Mouse (Mus musculus): ENCODE results near the gene Defb36. TPM values are rescaled to one million over a fixed set of nuclear protein-coding genes. Genes with fewer than 3 reads are reported as not detected.

The Defb36 gene
- polyA plus RNA-seq, 1 experiment = not detected

DNA sequence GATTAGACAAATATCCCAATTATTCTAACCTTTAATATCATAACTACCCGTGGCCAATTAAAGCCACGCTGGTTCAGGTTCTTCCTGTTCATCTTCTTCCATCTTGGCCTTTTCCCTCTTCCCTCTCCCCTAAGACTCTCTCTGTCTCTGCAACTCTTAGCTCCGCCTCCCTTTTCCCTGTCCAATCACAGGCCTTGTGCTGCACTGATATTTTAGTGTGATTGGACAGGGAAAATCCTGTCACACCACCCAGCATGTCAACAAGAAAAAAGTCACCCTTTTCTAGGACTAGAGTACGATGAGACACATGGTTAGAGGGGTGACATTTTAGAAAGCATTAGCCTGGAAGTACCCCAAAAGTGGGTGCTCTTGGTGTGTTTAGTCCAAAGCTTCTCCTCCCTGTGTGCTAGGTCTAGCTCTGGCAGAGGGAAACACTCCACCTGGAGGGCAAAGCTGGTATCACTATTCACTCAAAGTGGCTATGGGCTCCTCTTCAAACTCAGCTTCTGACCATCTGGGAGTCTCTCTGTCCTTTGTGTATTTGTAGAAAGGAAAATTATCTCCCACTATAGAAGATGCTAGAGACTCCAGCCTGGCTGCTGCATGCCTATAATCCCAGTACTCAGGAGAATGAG, 17.1 kb upstream of the Defb36 start:
- H3K79me2 ChIP-seq (ENCODE audit: control insufficient read depth, insufficient read depth) = no peaks in the 10 kb centered on the region
- H3K4me2 ChIP-seq (ENCODE audit: low read depth) = no peak overlapping the region
- no peak overlapping the region for H3ac ChIP-seq (ENCODE audit: control insufficient read depth, insufficient read length)
- no peak for TF ChIP-seq CEBPB (IDR thresholded peaks at IDR 0.05; ENCODE audit: insufficient read depth, poor library complexity, severe bottlenecking)
- TF ChIP-seq MYOD1 (IDR thresholded peaks at IDR 0.05; ENCODE audit: control insufficient read depth in 1 of 3, insufficient read length in 2 of 3, low read depth in 2 of 3) = no peak
- no peak for TF ChIP-seq MAX (IDR thresholded peaks at IDR 0.05; ENCODE audit: low read depth)
- no peak for TF ChIP-seq SRF (IDR thresholded peaks at IDR 0.05; ENCODE audit: control insufficient read depth, insufficient read length, low read depth)
- no peak for TF ChIP-seq TCF12 (IDR thresholded peaks at IDR 0.05; ENCODE audit: insufficient read depth, poor library complexity, severe bottlenecking)
- TF ChIP-seq POLR2AphosphoS2 (IDR thresholded peaks at IDR 0.05; ENCODE audit: insufficient read length, low read depth) = no peak
- no peak for TF ChIP-seq MYOG (IDR thresholded peaks at IDR 0.05; ENCODE audit: control insufficient read depth in 1 of 3, insufficient read depth in 1 of 3, insufficient read length in 2 of 3, low read depth in 2 of 3)
- no peak for TF ChIP-seq POLR2A (IDR thresholded peaks at IDR 0.05; ENCODE audit: insufficient read length, low read depth)
- TF ChIP-seq REST (IDR thresholded peaks at IDR 0.05; ENCODE audit: insufficient read depth, insufficient read length) = no peak
- TF ChIP-seq E2F4 (IDR thresholded peaks at IDR 0.05; ENCODE audit: insufficient read depth) = no peak
- H3K4me3 ChIP-seq = no peak overlapping the region
- no peaks in the 10 kb centered on the region for H3K36me3 ChIP-seq (ENCODE audit: control insufficient read depth, insufficient read depth)
- H3K27me3 ChIP-seq (ENCODE audit: control insufficient read depth, insufficient read depth, insufficient read length) = peaks cover 16% of the 10 kb centered on the region

DNA sequence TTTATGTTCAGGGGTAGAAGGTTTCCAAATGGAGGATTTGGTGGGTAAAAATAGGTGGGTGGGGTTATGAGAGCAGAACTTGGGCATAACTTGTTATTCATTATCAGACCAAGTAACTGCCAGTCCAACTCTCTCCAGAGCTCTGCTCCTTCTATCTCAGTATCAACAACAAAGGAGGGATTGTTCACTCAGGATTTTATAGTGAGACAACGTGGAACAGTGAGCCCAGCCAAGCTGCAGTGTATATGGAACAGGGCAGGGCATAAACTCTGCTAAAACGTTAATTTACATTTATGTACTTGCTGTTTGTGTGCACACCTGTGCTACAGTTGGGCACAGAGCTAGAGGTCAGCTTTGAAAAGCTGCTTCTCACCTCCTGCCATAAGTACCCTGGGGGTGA, 15.7 kb upstream of the Defb36 start:
- Histone ChIP-seq H3K4me3 (no peak overlapping the region), H3K4me2 (ENCODE audit: low read depth) (no peak overlapping the region), H3ac (ENCODE audit: control insufficient read depth, insufficient read length) (no peak overlapping the region), H3K79me2 (ENCODE audit: control insufficient read depth, insufficient read depth) (no peaks in the 10 kb centered on the region), H3K36me3 (ENCODE audit: control insufficient read depth, insufficient read depth) (no peaks in the 10 kb centered on the region), H3K27me3 (ENCODE audit: control insufficient read depth, insufficient read depth, insufficient read length) (peaks cover 13% of the 10 kb centered on the region)
- no peak for TF ChIP-seq E2F4 (IDR thresholded peaks at IDR 0.05; ENCODE audit: insufficient read depth)
- no peak for TF ChIP-seq REST (IDR thresholded peaks at IDR 0.05; ENCODE audit: insufficient read depth, insufficient read length)
- TF ChIP-seq CEBPB (IDR thresholded peaks at IDR 0.05; ENCODE audit: insufficient read depth, poor library complexity, severe bottlenecking) = no peak
- no peak for TF ChIP-seq SRF (IDR thresholded peaks at IDR 0.05; ENCODE audit: control insufficient read depth, insufficient read length, low read depth)
- no peak for TF ChIP-seq MYOD1 (IDR thresholded peaks at IDR 0.05; ENCODE audit: control insufficient read depth in 1 of 3, insufficient read length in 2 of 3, low read depth in 2 of 3)
- no peak for TF ChIP-seq MYOG (IDR thresholded peaks at IDR 0.05; ENCODE audit: control insufficient read depth in 1 of 3, insufficient read depth in 1 of 3, insufficient read length in 2 of 3, low read depth in 2 of 3)
- no peak for TF ChIP-seq MAX (IDR thresholded peaks at IDR 0.05; ENCODE audit: low read depth)
- no peak for TF ChIP-seq TCF12 (IDR thresholded peaks at IDR 0.05; ENCODE audit: insufficient read depth, poor library complexity, severe bottlenecking)
- no peak for TF ChIP-seq USF1 (IDR thresholded peaks at IDR 0.05; ENCODE audit: low read depth)
- TF ChIP-seq TCF3 (IDR thresholded peaks at IDR 0.05; ENCODE audit: insufficient read length, low read depth) = no peak
- no peak for TF ChIP-seq POLR2AphosphoS2 (IDR thresholded peaks at IDR 0.05; ENCODE audit: insufficient read length, low read depth)
- TF ChIP-seq POLR2A (IDR thresholded peaks at IDR 0.05; ENCODE audit: insufficient read length, low read depth) = no peak

DNA sequence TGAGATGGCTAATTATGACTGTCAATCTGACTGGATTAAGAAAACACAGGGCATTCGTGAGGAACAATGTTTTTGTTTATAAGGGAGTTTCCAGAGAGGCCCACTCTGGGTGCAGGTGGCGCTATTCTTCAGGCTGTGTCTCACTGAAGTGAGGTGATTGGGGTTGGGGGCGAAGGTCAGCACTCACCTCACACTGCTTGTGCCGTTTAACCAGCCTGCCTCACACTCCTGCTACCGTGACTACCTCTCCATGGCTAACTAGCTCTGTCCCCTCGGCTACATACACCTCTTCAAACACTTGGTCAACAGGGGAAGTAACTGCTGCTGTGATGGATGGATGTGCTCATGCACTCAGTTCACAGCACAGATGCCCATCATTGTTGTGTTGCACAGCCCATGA, 15.1 kb upstream of the Defb36 start:
- H3K36me3 ChIP-seq (ENCODE audit: control insufficient read depth, insufficient read depth) = no peaks in the 10 kb centered on the region
- H3K4me3 ChIP-seq = no peak overlapping the region
- H3K79me2 ChIP-seq (ENCODE audit: control insufficient read depth, insufficient read depth) = no peaks in the 10 kb centered on the region
- TF ChIP-seq E2F4 (IDR thresholded peaks at IDR 0.05; ENCODE audit: insufficient read depth) (no peak), USF1 (IDR thresholded peaks at IDR 0.05; ENCODE audit: low read depth) (no peak), MAX (IDR thresholded peaks at IDR 0.05; ENCODE audit: low read depth) (no peak), TCF3 (IDR thresholded peaks at IDR 0.05; ENCODE audit: insufficient read length, low read depth) (no peak), REST (IDR thresholded peaks at IDR 0.05; ENCODE audit: insufficient read depth, insufficient read length) (no peak), POLR2A (IDR thresholded peaks at IDR 0.05; ENCODE audit: insufficient read length, low read depth) (no peak), CEBPB (IDR thresholded peaks at IDR 0.05; ENCODE audit: insufficient read depth, poor library complexity, severe bottlenecking) (no peak), TCF12 (IDR thresholded peaks at IDR 0.05; ENCODE audit: insufficient read depth, poor library complexity, severe bottlenecking) (no peak), POLR2AphosphoS2 (IDR thresholded peaks at IDR 0.05; ENCODE audit: insufficient read length, low read depth) (no peak), MYOD1 (IDR thresholded peaks at IDR 0.05; ENCODE audit: control insufficient read depth in 1 of 3, insufficient read length in 2 of 3, low read depth in 2 of 3) (no peak), MYOG (IDR thresholded peaks at IDR 0.05; ENCODE audit: control insufficient read depth in 1 of 3, insufficient read depth in 1 of 3, insufficient read length in 2 of 3, low read depth in 2 of 3) (no peak), SRF (IDR thresholded peaks at IDR 0.05; ENCODE audit: control insufficient read depth, insufficient read length, low read depth) (no peak)
- no peak overlapping the region for H3ac ChIP-seq (ENCODE audit: control insufficient read depth, insufficient read length)
- H3K27me3 ChIP-seq (ENCODE audit: control insufficient read depth, insufficient read depth, insufficient read length) = peaks cover 7% of the 10 kb centered on the region
- H3K4me2 ChIP-seq (ENCODE audit: low read depth) = no peak overlapping the region

DNA sequence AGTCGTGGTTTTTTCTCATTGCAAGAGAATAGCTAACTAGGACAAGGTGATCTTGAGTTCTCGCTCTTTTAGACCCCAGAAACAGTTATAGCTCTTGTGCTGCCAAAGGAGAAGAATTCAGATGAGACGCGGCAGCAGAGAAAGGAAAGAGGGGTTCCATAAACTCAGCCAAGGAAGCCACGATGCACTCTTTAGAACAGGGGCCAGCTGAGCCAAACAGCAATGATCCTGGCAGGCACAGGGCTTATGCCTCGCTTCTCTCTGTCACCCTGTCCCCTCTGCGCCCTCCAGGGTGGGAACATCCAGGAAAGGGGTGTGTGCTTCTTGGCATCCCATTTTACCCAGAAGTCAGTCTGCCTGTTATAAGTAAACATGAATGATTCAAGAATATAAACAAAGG, 4.8 kb upstream of the Defb36 start, which contains the start of gene Defb45:
Gene Defb45, minus strand, starts transcription at position 101 of the 400 bp plus-strand sequence.
- no peaks in the 10 kb centered on the region for H3K79me2 ChIP-seq (ENCODE audit: control insufficient read depth, insufficient read depth)
- TF ChIP-seq MYOD1 (IDR thresholded peaks at IDR 0.05; ENCODE audit: control insufficient read depth in 1 of 3, insufficient read length in 2 of 3, low read depth in 2 of 3) (no peak), TCF12 (IDR thresholded peaks at IDR 0.05; ENCODE audit: insufficient read depth, poor library complexity, severe bottlenecking) (no peak), E2F4 (IDR thresholded peaks at IDR 0.05; ENCODE audit: insufficient read depth) (no peak), SRF (IDR thresholded peaks at IDR 0.05; ENCODE audit: control insufficient read depth, insufficient read length, low read depth) (no peak), MAX (IDR thresholded peaks at IDR 0.05; ENCODE audit: low read depth) (no peak), USF1 (IDR thresholded peaks at IDR 0.05; ENCODE audit: low read depth) (no peak), MYOG (IDR thresholded peaks at IDR 0.05; ENCODE audit: control insufficient read depth in 1 of 3, insufficient read depth in 1 of 3, insufficient read length in 2 of 3, low read depth in 2 of 3) (no peak), TCF3 (IDR thresholded peaks at IDR 0.05; ENCODE audit: insufficient read length, low read depth) (no peak), POLR2A (IDR thresholded peaks at IDR 0.05; ENCODE audit: insufficient read length, low read depth) (no peak), CEBPB (IDR thresholded peaks at IDR 0.05; ENCODE audit: insufficient read depth, poor library complexity, severe bottlenecking) (no peak), POLR2AphosphoS2 (IDR thresholded peaks at IDR 0.05; ENCODE audit: insufficient read length, low read depth) (no peak), REST (IDR thresholded peaks at IDR 0.05; ENCODE audit: insufficient read depth, insufficient read length) (no peak)
- H3K4me3 ChIP-seq = no peak within 1 kb of the TSS

More for the DNA sequence above, 4.8 kb upstream of the Defb36 start, which contains the start of gene Defb45:
- H3ac ChIP-seq (ENCODE audit: control insufficient read depth, insufficient read length) = no peak within 1 kb of the TSS
- H3K4me2 ChIP-seq (ENCODE audit: low read depth) = no peak within 1 kb of the TSS
- H3K27me3 ChIP-seq (ENCODE audit: control insufficient read depth, insufficient read depth, insufficient read length) = no peaks in the 10 kb centered on the region
- H3K36me3 ChIP-seq (ENCODE audit: control insufficient read depth, insufficient read depth) = no peaks in the 10 kb centered on the region

Data from myocyte (in vitro differentiated cells).